Mouse (Mus musculus) cerebellum, adult 11-12 months (tissue): ENCODE data around the gene Ocrl.

Source experiments
- DNase-seq: peaks from one replicate; pipeline ENCODE4 v3.0.0; 2022

Ocrl gene

GRCm38 (mm10) chrX:47985000-47985619 lies 72.9 kb downstream of the Ocrl start:
- DNase-seq = peak; percentile 52

DNA sequence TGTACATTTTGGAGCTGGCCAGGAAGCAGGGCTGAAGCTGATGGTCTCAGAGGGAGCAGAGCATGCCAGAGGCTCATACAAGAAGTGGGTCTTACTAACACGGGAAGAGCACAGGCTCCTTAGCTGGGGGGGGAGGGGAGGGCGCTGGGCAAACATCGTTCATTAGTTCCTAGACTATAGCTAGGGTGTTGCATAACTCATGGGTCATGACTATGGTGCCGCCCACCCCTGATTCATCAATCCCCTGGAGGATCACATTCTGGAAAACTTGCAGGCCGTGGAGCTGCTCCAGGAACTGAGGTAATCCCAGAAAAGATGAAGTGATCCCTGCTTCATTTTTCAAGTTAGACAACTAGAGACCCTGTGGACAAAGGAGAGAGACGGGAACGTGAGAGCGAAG lies 75.8 kb downstream of the Ocrl start:
- DNase-seq = no peak

DNA sequence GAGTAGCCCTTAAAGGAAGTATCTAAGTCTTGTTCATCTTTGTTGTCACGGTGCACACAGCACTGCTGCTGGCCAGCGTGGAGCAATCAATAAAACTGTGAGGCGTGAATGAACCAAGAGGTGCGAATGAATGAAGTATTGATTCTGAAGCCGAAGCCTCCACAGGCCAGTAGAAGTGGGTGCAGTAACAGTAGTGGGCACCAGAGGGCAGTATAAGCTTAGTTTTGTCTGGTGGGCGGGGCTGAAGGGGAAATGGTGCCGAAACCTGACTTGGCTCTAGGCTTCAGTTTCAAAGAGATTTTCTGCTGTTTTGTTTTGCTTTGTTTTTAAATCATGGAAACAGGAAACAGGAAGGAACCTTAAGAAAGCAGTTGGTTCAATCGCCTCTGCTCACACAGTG lies 80.4 kb downstream of the Ocrl start:
- peak; percentile 62 for DNase-seq

GRCm38 (mm10) chrX:47998412-47998811 lies 86.2 kb downstream of the Ocrl start:
- no peak for DNase-seq

DNA sequence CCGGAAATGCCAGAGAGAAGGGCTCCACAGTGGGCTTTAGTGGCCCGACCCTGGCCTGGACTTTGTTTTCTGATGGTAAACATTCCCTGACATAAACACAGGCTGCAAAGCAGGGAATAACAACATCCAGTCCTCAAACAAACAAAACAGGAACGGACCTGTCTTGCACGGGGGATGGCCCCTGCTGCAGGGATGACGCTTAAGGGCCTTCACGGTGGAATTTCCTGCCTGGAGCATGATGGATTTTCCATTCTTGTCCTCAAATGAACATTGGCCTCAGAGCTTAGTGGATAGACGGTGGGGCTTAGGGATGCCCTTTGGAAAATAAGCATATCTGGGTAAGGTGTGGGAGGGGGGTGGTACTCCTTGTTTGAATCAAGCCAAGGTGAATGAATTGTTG lies 89.0 kb downstream of the Ocrl start:
- DNase-seq = no peak

DNA sequence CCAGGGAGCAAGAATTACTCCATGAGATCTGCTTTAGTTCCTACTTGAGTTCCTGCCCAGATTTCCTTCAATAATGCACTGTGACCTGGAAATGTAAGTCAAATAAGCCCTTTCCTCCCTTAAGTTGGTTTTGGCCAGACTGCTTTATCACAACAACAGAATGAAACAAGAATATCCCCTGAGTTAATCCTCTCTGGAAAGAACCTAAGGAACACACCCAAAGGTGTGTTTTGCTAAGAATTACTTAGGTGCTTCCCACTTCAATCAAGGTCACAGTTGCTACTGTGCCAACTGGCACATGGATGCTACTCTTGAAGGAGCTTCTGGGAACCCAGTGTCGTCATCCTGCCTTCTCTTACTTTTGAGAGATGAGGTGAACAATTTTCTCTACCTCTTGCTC lies 92.6 kb downstream of the Ocrl start:
- no peak for DNase-seq

- DNase-seq = no peak
These were observed 93.9 kb downstream of the Ocrl start for GRCm38 (mm10) chrX:48006062-48006461.

DNA sequence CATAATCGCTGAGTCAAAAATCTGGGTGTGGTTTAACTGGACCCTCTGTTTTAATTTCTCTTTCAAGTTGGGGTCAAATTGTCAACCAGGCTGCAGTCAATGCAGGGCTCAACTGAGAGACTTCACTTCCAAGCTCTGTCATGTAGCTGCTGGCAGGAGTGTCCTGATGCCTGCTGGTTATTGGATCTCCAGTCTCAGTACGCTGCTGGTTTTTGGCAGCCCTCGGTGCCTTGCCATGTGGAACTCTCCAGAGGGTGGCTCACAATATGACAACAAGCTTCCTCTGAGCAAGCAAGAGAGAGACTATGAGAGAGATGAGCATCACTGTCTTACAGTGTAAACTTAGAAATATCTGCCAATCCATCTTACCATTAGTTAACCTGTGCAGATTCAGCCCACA lies 99.5 kb downstream of the Ocrl start:
- DNase-seq = peak; percentile 91
